Mouse (Mus musculus) liver, embryonic 11.5 days (tissue): ENCODE data around the gene Vps37b. TPM values are rescaled to one million over a fixed set of nuclear protein-coding genes. Genes with fewer than 3 reads are reported as not detected.
A peak's percentile ranks its signal among the peaks of the same experiment; 100 is the strongest.

Experiments
- ATAC-seq: fragments of 200-750 bp; cut with Nextera tagmentation; replicated peaks from 2 replicates; pipeline ENCODE4 v1.8.0; 2017; ENCODE audit warnings: moderate number of reproducible peaks, mild to moderate bottlenecking, moderate TSS enrichment, moderate library complexity; ENCODE audit not compliant: low FRiP score
- DNase-seq: peaks from one replicate; pipeline ENCODE4 v3.0.0-alpha.2; 2017; ENCODE audit warnings: low spot score
- H3K27ac ChIP-seq: fragments of 300-500 bp; sonication (generic); 2 replicates; pipeline ENCODE4 v1.5.1; 2014; ENCODE audit warnings: mild to moderate bottlenecking, low read depth, low read length, control low read depth
- H3K27me3 ChIP-seq: fragments of 300-500 bp; sonication (generic); replicated peaks from 2 replicates; pipeline ENCODE4 v1.6.1; 2014; ENCODE audit warnings: low read length, mixed read lengths; ENCODE audit not compliant: control insufficient read depth, insufficient read depth
- H3K36me3 ChIP-seq: fragments of 300-500 bp; sonication (generic); 2 replicates; pipeline ENCODE4 v1.6.1; 2014; ENCODE audit warnings: mild to moderate bottlenecking, low read length, moderate library complexity, mixed read lengths; ENCODE audit not compliant: control insufficient read depth, insufficient read depth
- H3K4me1 ChIP-seq: fragments of 300-500 bp; sonication (generic); replicated peaks from 2 replicates; pipeline ENCODE4 v1.6.1; 2014; ENCODE audit warnings: low read length, mixed read lengths; ENCODE audit not compliant: control insufficient read depth, insufficient read depth
- H3K4me2 ChIP-seq: fragments of 300-500 bp; sonication (generic); 2 replicates; pipeline ENCODE4 v1.6.1; 2014; ENCODE audit warnings: mild to moderate bottlenecking, control low read depth, moderate library complexity
- H3K4me3 ChIP-seq: fragments of 300-500 bp; sonication (generic); 2 replicates; pipeline ENCODE4 v1.5.1; 2014; ENCODE audit warnings: low read depth, low read length, control low read depth
- H3K9ac ChIP-seq: fragments of 300-500 bp; sonication (generic); 2 replicates; pipeline ENCODE4 v1.6.1; 2014; ENCODE audit warnings: low read depth, low read length, control low read depth
- H3K9me3 ChIP-seq: fragments of 300-500 bp; sonication (generic); 2 replicates; pipeline ENCODE4 v1.6.1; 2016; ENCODE audit warnings: low read length, inconsistent platforms, mixed read lengths; ENCODE audit not compliant: control insufficient read depth
- WGBS: fragments of 180-500 bp; shearing (Covaris S2); extraction: QIAGEN DNeasy Blood & Tissue Kit; methylation state at CpG from one replicate; pipeline ENCODE4 v1.1.7; 2014; 5-methylcytosine and 5-hydroxymethylcytosine counted together
- polyA plus RNA-seq: library from polyadenylated mRNA; unstranded; fragments of >200 nt; fragmentation: Nextera tagmentation; extraction: Ambion mirVana; gene quantifications from 2 replicates; pipeline ENCODE4 v1.2.1, GENCODE M21; 2014

Vps37b gene
- polyA plus RNA-seq, 1 experiment from 2014 or later = 31.3 TPM

DNA sequence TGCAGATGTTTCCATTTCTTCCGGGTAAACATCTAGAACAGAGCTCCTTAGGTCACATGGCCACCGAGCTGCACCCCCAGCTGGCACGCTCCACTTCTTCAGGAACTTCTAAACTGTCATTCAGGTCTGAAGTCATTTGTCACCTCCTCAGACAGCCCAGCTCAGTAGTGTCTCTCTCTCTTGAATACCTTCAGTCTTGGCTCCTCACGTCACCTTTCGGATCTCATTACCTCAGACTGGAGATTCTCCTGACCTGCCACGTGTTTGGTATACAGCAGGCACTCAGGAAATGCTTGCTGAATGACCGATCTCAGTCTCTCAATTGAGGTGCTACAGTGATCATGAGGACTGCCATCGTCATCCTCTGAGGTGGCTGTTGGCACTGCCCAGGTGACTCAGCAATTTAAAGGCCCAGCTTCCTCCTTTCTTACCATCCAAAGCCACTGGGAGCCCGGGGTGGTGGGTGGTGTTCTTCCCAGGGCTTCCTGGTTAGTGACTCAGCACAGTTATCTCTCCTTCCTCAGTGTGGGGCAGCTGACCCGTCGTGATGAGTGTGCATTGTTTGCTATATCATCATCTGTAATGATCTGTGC, 19.9 kb upstream of the Vps37b start:
- Histone ChIP-seq H3K36me3 (no peaks in the 10 kb centered on the region), H3K4me3 (peak overlapping the region; percentile 0; the same call in 1 of the 2 replicates), H3K27me3 (no peaks in the 10 kb centered on the region), H3K9me3 (no peaks in the 10 kb centered on the region), H3K9ac (peak overlapping the region; percentile 1; the same call in 1 of the 2 replicates), H3K4me2 (peak overlapping the region; percentile 39), H3K27ac (peak overlapping the region; percentile 84), H3K4me1 (peaks cover 38% of the 10 kb centered on the region)
- WGBS = 41% methylated on average over 11 of the region's 11 CpGs
- DNase-seq = peak; percentile 68
- ATAC-seq = peak; percentile 95

DNA sequence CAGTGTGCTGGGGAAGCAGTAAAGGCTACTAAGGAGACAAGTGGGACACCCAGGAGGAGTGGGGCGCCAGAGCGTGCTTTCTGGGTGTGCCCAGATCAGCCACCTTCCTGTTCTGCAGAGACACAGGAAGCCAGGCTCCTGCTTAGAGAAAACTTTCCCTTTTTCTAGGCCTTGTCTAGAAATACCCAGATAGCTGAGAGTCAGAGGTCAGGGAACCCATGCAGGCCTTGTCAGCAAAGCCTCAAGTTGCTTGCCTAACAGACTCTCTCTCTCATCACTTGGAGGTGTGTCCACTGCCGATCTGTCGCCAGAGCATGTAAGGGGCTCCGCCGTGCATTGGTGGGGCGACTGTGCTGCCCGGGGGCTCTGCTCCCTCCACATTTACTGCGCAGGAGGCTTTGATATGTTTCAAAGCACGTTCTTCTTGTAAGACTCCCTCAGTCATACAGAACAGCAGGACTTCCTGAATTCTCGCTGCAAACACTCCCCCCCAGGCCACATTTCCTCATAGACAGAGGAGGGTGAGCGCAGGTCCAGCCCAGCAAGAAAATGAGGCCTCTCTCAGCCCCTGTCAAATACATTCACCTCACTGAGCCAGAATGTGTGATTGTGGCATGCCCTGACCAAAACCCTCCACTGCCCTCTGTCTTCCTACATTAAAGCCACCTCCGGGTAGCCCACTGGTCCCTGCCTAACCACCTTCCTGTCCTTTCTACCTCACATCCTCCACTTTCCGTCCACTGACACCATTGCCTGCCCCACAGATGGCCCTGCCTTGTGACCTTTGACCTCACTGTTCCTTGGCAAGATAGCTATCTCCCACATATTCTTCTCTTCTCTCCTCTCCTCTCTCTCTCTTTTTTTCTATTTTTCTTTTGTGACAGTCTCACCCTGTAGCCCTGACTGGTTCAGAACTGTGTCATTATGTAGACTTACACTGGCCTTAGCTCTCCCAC, 18.3 kb upstream of the Vps37b start:
- H3K9ac ChIP-seq = peak overlapping the region; percentile 61
- H3K4me2 ChIP-seq = peak overlapping the region; percentile 52
- H3K4me3 ChIP-seq = peak overlapping the region; percentile 11; the same call in 1 of the 2 replicates

DNA sequence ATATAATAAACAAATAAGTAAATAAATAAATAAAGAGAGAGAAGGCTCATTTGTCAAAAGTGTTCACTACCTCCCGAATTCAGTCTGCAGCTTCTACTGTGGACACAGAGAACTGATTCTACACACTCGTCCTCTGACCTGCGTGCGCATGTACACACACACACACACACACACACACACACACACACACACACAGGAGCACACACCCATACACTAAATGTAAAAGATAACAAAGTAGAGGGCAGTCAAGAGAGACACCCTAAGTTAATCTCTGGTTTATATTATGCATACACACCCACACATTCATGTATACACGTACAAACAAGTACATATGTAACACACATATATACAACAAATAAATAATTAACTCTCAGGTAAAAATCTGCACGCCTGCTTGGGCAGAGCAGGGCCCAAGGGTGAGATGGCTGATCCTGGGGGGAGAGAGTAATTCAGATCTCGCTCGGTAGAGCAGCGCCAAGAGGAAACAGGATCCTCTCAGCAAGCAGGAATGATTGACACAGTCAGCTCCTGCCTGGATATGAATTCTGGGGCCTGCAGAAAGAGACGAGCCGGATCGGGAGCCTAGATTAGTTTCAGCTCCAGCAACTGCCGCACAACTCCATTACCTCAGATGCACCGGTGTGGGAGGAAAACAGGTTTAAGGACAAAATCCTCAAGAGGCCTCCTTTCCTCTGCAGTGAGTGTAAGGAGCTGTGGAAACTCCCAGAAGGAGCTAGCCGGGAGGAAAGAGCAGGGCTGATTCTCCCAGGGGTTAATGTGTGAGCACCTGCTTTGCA, 17.4 kb upstream of the Vps37b start:
- Histone ChIP-seq H3K27me3 (no peaks in the 10 kb centered on the region), H3K9me3 (no peaks in the 10 kb centered on the region), H3K36me3 (no peaks in the 10 kb centered on the region), H3K27ac (peak overlapping the region; percentile 87), H3K9ac (peak overlapping the region; percentile 61), H3K4me3 (peak overlapping the region; percentile 11; the same call in 1 of the 2 replicates), H3K4me2 (peak overlapping the region; percentile 52), H3K4me1 (peaks cover 38% of the 10 kb centered on the region)
- WGBS = 52% methylated on average over 15 of the region's 15 CpGs
- ATAC-seq (no peak), DNase-seq (no peak)

More for the DNA sequence above, 18.3 kb upstream of the Vps37b start:
- H3K27ac ChIP-seq = peak overlapping the region; percentile 87
- H3K27me3 ChIP-seq = no peaks in the 10 kb centered on the region
- H3K9me3 ChIP-seq = no peaks in the 10 kb centered on the region
- ATAC-seq = no peak
- peak; percentile 65 for DNase-seq
- H3K36me3 ChIP-seq = no peaks in the 10 kb centered on the region
- 31% methylated on average over 14 of the region's 14 CpGs for WGBS
- H3K4me1 ChIP-seq = peaks cover 38% of the 10 kb centered on the region

DNA sequence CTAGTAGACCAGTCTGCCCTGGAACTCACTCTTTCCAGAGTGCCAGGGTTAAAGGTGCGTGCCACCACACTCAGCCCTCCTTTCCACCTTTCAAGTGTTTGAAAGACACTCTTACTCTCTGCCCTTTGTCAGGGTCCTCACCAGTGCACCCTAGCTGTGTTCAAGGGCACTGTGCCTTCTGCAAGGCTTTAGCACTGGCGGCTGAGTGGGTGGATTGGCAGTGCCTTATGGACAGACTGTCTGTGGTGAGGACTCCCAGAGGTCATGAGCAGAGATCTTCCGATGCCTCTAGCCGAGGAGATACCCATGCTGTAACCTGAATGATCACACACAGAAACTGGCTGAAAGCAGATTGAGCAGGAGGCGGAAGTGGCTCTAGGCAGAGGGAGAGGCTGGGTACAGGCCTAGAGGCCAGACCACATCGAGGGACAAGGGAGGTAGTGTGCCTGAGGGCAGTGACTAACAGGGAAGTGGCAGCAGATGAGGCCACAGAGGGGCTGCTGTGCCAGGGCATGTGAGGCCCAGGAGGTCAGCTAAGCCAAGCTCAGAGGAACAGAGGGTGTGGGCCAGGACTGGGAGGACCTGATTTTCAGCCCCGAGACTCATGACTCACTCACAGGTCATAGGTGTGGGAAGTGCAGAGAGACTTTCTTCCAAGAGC, 14.8 kb upstream of the Vps37b start:
- H3K27me3 ChIP-seq = no peaks in the 10 kb centered on the region
- peaks cover 40% of the 10 kb centered on the region for H3K4me1 ChIP-seq
- WGBS = 80% methylated on average over 7 of the region's 7 CpGs
- no peak overlapping the region for H3K4me2 ChIP-seq
- H3K27ac ChIP-seq = no peak overlapping the region; the same call in 1 of the 2 replicates
- no peaks in the 10 kb centered on the region for H3K36me3 ChIP-seq
- no peak overlapping the region for H3K4me3 ChIP-seq
- DNase-seq (no peak), ATAC-seq (no peak)
- H3K9ac ChIP-seq = 0 out of 2 replicates have a peak overlapping the region, but pooled peaks have one; percentile 5
- no peaks in the 10 kb centered on the region for H3K9me3 ChIP-seq

DNA sequence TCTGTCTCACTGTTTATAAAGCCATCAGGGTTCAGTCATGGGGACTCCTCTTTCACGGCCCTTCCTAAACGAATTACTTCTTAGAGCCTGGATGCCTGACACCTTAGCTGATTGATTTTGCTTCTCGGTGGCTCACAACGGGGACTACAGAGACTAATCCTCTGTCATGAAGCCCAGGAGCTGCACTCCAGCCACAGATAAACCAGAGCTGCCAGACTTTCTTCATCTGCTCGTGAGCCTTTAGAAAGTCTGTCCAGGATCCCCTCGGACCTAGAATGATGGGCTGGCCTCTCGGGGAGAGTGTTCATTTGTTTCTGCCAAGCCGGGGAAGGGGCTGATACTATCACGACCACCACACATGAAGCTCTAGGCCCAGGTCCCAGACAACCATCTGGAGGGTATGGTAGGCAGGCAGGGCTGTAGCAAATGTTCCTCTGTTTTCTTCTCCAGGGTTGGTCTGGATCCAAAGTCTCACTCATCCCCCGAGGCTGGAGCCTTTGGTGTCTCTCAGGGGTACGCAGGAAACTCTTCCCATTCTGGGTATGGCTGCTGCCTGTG, 13.5 kb upstream of the Vps37b start:
- Histone ChIP-seq H3K27me3 (no peaks in the 10 kb centered on the region), H3K4me2 (no peak overlapping the region), H3K36me3 (no peaks in the 10 kb centered on the region), H3K9me3 (no peaks in the 10 kb centered on the region), H3K4me1 (peaks cover 29% of the 10 kb centered on the region), H3K27ac (no peak overlapping the region), H3K9ac (no peak overlapping the region), H3K4me3 (no peak overlapping the region)
- ATAC-seq (no peak), DNase-seq (no peak)
- 51% methylated on average over 11 of the region's 11 CpGs for WGBS

DNA sequence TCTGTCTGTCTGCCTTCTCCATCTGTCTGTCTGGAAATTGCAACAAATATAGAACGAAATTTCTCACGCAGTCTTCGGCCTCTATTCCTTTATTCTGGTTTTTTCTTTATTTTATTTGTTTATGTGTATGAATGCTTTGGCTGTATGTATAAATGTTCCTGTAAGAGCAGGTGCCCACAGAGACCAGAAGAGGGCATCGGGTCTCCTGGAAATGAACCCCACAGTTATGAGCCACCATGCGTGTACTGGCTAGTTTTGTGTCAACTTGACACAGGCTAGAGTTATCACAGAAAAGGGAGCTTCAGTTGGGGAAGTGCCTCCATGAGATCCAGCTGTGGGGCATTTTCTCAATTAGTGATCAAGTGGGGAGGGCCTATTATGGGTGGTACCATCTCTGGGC, 11.9 kb upstream of the Vps37b start:
- no peaks in the 10 kb centered on the region for H3K9me3 ChIP-seq
- no peak overlapping the region for H3K4me3 ChIP-seq
- WGBS = 89% methylated on average over 5 of the region's 5 CpGs
- no peak overlapping the region for H3K9ac ChIP-seq
- no peak for ATAC-seq
- DNase-seq = no peak
- no peaks in the 10 kb centered on the region for H3K27me3 ChIP-seq
- 0 out of 2 replicates have a peak overlapping the region, but pooled peaks have one; percentile 33 for H3K4me2 ChIP-seq
- peaks cover 22% of the 10 kb centered on the region for H3K4me1 ChIP-seq
- H3K27ac ChIP-seq = peak overlapping the region; percentile 60; the same call in 1 of the 2 replicates
- no peaks in the 10 kb centered on the region for H3K36me3 ChIP-seq

DNA sequence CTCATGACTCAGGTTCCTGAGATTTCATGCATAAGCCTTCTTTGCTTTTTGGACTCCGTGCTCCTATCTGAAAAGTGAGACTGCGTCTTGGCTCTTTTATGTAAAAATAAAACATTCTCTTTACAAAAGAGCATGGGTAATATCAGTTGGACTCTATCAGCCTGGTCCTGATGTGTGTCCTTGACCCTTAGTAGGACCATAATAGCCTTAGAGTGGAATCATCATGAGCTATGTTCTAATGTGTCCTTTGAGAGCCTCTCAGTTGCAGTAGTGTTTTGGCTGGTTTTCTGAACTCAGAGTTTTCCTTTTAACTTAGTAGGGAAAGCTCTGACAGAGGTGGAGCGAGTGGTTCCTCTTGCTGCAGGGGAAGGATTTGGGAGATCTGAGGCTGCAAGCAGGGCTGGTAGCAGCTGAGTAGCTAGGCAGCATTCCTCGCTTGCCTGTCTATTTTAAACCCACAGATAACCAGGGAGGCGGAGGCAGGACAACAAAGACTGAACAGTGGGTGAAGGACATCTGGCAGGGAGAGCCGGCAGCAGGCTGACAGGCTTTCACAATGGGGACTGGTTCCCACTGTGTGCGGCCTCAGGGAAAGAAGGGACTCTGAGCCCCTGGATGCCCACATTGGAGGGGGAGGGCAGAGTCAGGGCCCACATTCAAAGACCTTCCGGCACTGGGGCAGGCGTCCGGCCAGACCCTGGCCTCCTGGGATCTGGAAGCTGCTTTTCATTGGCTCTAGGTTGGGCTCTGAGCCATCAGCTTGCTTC, 11.3 kb upstream of the Vps37b start:
- Histone ChIP-seq H3K27ac (peak overlapping the region; percentile 60), H3K4me1 (peaks cover 22% of the 10 kb centered on the region), H3K4me3 (no peak overlapping the region), H3K9me3 (no peaks in the 10 kb centered on the region), H3K9ac (peak overlapping the region; percentile 35; the same call in 1 of the 2 replicates), H3K27me3 (no peaks in the 10 kb centered on the region), H3K4me2 (peak overlapping the region; percentile 33; the same call in 1 of the 2 replicates), H3K36me3 (no peaks in the 10 kb centered on the region)
- 42% methylated on average over 10 of the region's 10 CpGs for WGBS
- ATAC-seq (0 out of 2 replicates have a peak, but pooled peaks have one; percentile 11), DNase-seq (no peak)
